Mouse (Mus musculus) stomach, adult 2 months (tissue): ENCODE results near the gene Fbxo41. TPM values are rescaled to one million over a fixed set of nuclear protein-coding genes. Genes with fewer than 3 reads are reported as not detected.

Source experiments
- polyA plus RNA-seq: library from polyadenylated mRNA; depleted of rRNA; stranded (reverse); fragments of >200 nt; gene quantifications from 2 replicates; pipeline ENCODE4 v1.2.3, GENCODE M21; 2012; rRNA removed

Fbxo41 gene
- polyA plus RNA-seq: 0.19 and 0.28 TPM in 2 replicates

DNA sequence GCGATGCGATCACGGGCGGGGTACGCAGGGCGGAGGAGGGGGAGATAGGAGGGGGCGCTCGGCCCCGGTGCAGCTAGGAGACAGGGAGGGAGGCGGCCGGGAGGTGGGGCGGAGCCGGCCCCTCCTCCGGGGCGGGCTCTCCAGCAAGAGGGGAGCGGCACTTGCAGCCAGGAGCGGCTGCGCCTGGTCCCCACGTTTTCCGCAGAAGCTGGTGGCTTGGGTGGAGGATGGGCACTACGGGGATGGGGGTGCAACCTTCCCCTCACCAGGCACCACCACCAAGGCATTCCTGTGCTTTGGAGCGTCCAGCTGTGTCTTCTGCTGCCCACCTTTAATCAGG lies at the start of gene Fbxo41:
Gene Fbxo41, minus strand, starts transcription at position 84 of the 340 bp plus-strand sequence.

DNA sequence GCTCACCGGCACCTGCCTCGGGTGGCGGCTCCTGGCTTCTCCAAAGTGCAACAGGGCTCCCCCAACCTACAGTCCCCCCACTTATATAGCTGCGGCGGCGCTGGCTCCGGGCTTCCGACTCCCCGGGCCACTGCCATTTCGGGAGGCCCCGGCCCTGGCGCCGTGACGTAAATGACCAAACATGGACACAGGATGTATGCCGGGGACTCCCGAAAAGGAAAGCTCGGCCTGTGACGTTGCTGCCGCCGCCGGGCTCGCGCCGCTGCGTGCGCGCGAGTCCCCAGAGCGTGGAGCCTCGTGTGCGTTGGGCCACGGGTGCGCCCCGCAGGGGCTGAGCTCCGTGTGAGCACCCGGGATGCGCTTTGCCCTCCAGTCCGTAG lies 10.7 kb upstream of the Fbxo41 start, which contains the start of gene Egr4:
Gene Egr4, minus strand, starts transcription at position 59 of the 380 bp plus-strand sequence.

GRCm38 (mm10) chr6:85451664-85452410 lies 51.0 kb downstream of the Fbxo41 start, which contains the start of gene Pradc1:
Pradc1 (minus strand) TSS chr6:85451970.

DNA sequence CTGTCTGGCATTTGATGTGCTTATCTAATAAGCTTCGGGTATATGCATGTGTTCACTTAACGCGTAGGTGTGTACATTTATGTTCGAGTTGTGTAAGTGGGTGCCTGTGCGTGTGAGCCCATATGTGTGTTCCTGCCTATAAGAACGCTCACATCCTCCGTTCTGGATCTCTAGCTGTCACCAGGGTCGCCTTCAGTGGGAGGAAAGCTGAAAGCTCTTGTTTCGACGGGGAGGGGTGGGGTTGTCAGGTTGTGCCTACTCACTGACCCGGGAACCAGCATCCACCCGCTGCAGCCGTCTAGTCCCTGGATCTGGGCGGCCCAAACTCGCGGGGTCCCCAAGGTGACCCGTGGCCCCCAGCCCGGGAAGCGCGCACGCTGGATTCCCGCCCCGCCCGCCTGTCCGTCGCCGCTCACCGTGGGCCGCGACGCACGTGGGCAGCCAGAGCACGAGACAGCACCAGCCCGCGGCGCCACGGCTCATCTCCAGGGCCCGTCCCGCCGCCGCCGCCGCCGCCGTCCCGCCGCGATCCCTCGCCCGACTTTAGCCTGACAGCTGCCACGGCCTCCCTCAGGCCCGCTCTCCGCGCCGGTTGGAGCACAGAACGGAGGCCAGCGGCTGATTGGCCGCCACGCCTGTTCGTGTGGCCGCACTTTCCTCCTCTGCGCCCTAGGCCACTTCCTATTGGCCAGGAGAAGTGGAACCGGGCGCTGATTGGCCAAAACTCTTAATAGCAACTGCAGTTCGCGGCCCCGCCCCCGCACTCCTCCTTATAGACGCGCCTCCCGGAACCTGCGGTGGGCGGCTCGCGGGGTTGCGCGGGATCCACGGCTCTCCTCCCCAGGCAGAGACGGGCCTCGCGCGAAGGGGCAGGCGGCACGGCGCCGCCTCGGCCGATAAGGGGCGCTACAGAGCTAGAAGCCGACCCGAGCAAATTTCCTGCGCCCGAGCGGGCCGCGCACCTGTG lies 51.8 kb downstream of the Fbxo41 start, which contains the start of gene Cct7:
Gene Cct7, plus strand, starts transcription at position 818 of the 967 bp plus-strand sequence.

DNA sequence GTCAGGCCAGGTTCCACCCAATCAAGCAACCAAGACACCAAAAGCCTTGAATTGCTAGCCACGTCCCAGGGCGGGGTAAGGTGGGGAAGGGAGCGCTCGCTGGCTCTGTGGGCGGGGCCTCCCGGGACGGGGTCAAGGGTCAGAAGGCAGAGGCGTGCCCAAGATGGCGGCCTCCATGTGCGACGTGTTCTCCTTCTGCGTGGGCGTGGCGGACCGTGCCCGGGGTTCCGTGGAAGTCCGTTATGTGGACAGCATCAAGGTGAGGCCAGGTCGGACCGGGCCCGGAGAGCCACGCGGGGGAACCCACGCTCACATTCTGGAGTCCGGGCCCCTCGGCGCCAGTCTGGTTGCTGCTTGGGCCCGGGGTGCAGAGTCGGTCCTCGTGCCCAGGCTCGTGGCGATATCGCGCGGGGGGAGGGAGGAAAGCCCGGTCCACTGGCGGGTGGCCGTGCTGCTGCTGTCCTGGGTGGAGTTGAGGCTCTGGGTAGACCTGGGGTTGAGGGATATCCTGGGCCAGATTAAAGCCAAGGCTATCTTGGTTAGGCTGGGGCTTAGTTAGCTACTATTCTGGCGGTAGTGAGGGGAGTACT lies 70.9 kb downstream of the Fbxo41 start, which contains the start of gene Smyd5:
Gene Smyd5, plus strand, starts transcription at position 148 of the 590 bp plus-strand sequence.

GRCm38 (mm10) chr6:85423836-85424379 lies 78.9 kb downstream of the Fbxo41 start, which contains the start of gene Noto:
Noto (plus strand) TSS chr6:85423886.

Other genes starting within 250 kb of the Fbxo41 start
- gene Sfxn5, start 169.6 kb downstream of the Fbxo41 start, polyA plus RNA-seq: 2.5 and 3.8 TPM in 2 replicates
- 5.4 and 7.6 TPM in 2 replicates for gene Rab11fip5, start 128.4 kb downstream of the Fbxo41 start, polyA plus RNA-seq
- not detected in 2 replicates for gene Noto, start 79.1 kb downstream of the Fbxo41 start, polyA plus RNA-seq
- 5.4 and 6.2 TPM in 2 replicates for gene Smyd5, start 71.0 kb downstream of the Fbxo41 start, polyA plus RNA-seq
- 30.9 and 37.1 TPM in 2 replicates for gene Cct7, start 51.5 kb downstream of the Fbxo41 start, polyA plus RNA-seq
- 13.6 and 15.3 TPM in 2 replicates for gene Pradc1, start 51.0 kb downstream of the Fbxo41 start, polyA plus RNA-seq
- not detected in 2 replicates for gene Egr4, start 10.6 kb upstream of the Fbxo41 start, polyA plus RNA-seq
- gene Alms1, start 84.5 kb upstream of the Fbxo41 start, polyA plus RNA-seq: 0.03 and 0.10 TPM in 2 replicates
- 2.4 TPM in 1 of 2 replicates, not detected in the other for gene Nat8f7, start 210.2 kb upstream of the Fbxo41 start, polyA plus RNA-seq